Mouse (Mus musculus) CH12.LX (cell line): ENCODE results near the gene Dnm3. TPM values are rescaled to one million over a fixed set of nuclear protein-coding genes. Genes with fewer than 3 reads are reported as not detected.

Experiments used
- DNase-seq: peaks from one replicate; pipeline ENCODE4 v3.0.0-alpha.2; 2013; ENCODE audit errors: extremely low read depth
- H3K27ac ChIP-seq: 2 replicates; pipeline ENCODE4 v1.5.1; 2012; ENCODE audit warnings: low read depth, mild to moderate bottlenecking, control low read depth, moderate library complexity; ENCODE audit not compliant: insufficient read depth
- H3K27me3 ChIP-seq: replicated peaks from 2 replicates; pipeline ENCODE3; 2012; ENCODE audit warnings: inconsistent platforms
- H3K36me3 ChIP-seq, 2 experiments: replicated peaks in 1 of 2; 2 replicates each; pipeline versions ENCODE3 to v1.6.1; 2012; ENCODE audit warnings: inconsistent platforms in 1 of 2, low read length in 1 of 2, mild to moderate bottlenecking in 1 of 2, mixed read lengths in 1 of 2, moderate library complexity in 1 of 2; ENCODE audit not compliant: control insufficient read depth in 1 of 2, insufficient read depth in 1 of 2
- H3K4me1 ChIP-seq, 2 experiments: 2 replicates each; pipeline ENCODE4 v1.6.1; 2012; ENCODE audit warnings: inconsistent platforms in 1 of 2, moderate library complexity in 1 of 2; ENCODE audit not compliant: insufficient read depth in 2 of 2, control insufficient read depth in 1 of 2
- H3K4me2 ChIP-seq: 2 replicates; pipeline ENCODE4 v1.6.1; 2012; ENCODE audit warnings: low read depth, mild to moderate bottlenecking, control low read depth; ENCODE audit not compliant: poor library complexity, insufficient read depth, severe bottlenecking
- H3K4me3 ChIP-seq, 3 experiments: fragments of 150-350 bp in 1 of 3; sonication (generic) in 1 of 3; replicated peaks in 1 of 3; 2 replicates each; pipeline versions ENCODE3 to v1.5.1; 2011 to 2012; ENCODE audit warnings: low read depth in 2 of 3, low read length in 2 of 3, mild to moderate bottlenecking in 2 of 3, moderate library complexity in 2 of 3, control low read depth in 1 of 3, improper control_type of control experiment in 1 of 3, inconsistent platforms in 1 of 3, mixed read lengths in 1 of 3; ENCODE audit not compliant: poor library complexity in 1 of 3
- H3K79me2 ChIP-seq: replicated peaks from 2 replicates; pipeline ENCODE4 v1.6.1; 2012; ENCODE audit warnings: mild to moderate bottlenecking, moderate library complexity; ENCODE audit not compliant: control insufficient read depth, poor library complexity, insufficient read depth, severe bottlenecking; ENCODE audit errors: extremely low read depth
- H3K9ac ChIP-seq: 2 replicates; pipeline ENCODE4 v1.6.1; 2012; ENCODE audit warnings: low read depth, mild to moderate bottlenecking, control low read depth, moderate library complexity; ENCODE audit not compliant: insufficient read depth
- H3K9me3 ChIP-seq: replicated peaks from 2 replicates; pipeline ENCODE3; 2012; ENCODE audit warnings: low read length, inconsistent platforms, mixed read lengths
- CTCF ChIP-seq, 2 experiments: IDR thresholded peaks in 1 of 2; conservative IDR thresholded peaks in 1 of 2; 2 replicates each; pipeline ENCODE4 v1.5.1; 2011 to 2012; ENCODE audit warnings: low read depth in 2 of 2, low read length in 2 of 2, improper control_type of control experiment in 1 of 2, inconsistent platforms in 1 of 2, mild to moderate bottlenecking in 1 of 2, moderate library complexity in 1 of 2
- EP300 ChIP-seq: IDR thresholded peaks from 2 replicates; pipeline ENCODE4 v1.6.1; 2011; ENCODE audit warnings: low read length, improper control_type of control experiment
- GABPA ChIP-seq: IDR thresholded peaks from 2 replicates; pipeline ENCODE4 v1.6.1; 2012; ENCODE audit warnings: low read depth, low read length, improper control_type of control experiment, inconsistent platforms; ENCODE audit not compliant: insufficient replicate concordance
- IRF4 ChIP-seq: IDR thresholded peaks from 2 replicates; pipeline ENCODE4 v1.6.1; 2014; ENCODE audit warnings: low read depth, mild to moderate bottlenecking, inconsistent platforms, low read length, improper control_type of control experiment
- JUN ChIP-seq: IDR thresholded peaks from 2 replicates; pipeline ENCODE4 v1.6.1; 2011; ENCODE audit warnings: low read depth, mild to moderate bottlenecking, low read length, improper control_type of control experiment, moderate library complexity; ENCODE audit not compliant: insufficient read depth
- JUND ChIP-seq: conservative IDR thresholded peaks from 2 replicates; pipeline ENCODE4 v1.6.1; 2011; ENCODE audit warnings: low read depth, low read length, improper control_type of control experiment
- MAZ ChIP-seq: IDR thresholded peaks from 2 replicates; pipeline ENCODE4 v1.6.1; 2012; ENCODE audit warnings: low read depth, mild to moderate bottlenecking, inconsistent platforms, low read length, improper control_type of control experiment, moderate library complexity
- MXI1 ChIP-seq: IDR thresholded peaks from 2 replicates; pipeline ENCODE4 v1.6.1; 2011; ENCODE audit warnings: mild to moderate bottlenecking, low read depth, low read length, improper control_type of control experiment
- MYC ChIP-seq: IDR thresholded peaks from 2 replicates; pipeline ENCODE4 v1.6.1; 2011; ENCODE audit warnings: low read depth, mild to moderate bottlenecking, improper control_type of control experiment, low read length
- NELFE ChIP-seq: IDR thresholded peaks from 2 replicates; pipeline ENCODE4 v1.6.1; 2011; ENCODE audit warnings: low read depth, low read length, improper control_type of control experiment
- POLR2A ChIP-seq: IDR thresholded peaks from 2 replicates; pipeline ENCODE4 v1.6.1; 2011; ENCODE audit warnings: low read depth, mild to moderate bottlenecking, improper control_type of control experiment, low read length
- RAD21 ChIP-seq: IDR thresholded peaks from 2 replicates; pipeline ENCODE4 v1.6.1; 2011; ENCODE audit warnings: low read depth, mild to moderate bottlenecking, low read length, improper control_type of control experiment, moderate library complexity
- RCOR1 ChIP-seq: conservative IDR thresholded peaks from 2 replicates; pipeline ENCODE4 v1.6.1; 2012; ENCODE audit warnings: low read depth, mild to moderate bottlenecking, inconsistent platforms, low read length, improper control_type of control experiment
- SIN3A ChIP-seq: IDR thresholded peaks from 2 replicates; pipeline ENCODE4 v1.6.1; 2012; ENCODE audit warnings: low read length, improper control_type of control experiment, inconsistent platforms
- SMC3 ChIP-seq: IDR thresholded peaks from 2 replicates; pipeline ENCODE4 v1.6.1; 2011; ENCODE audit warnings: low read depth, low read length, improper control_type of control experiment
- UBTF ChIP-seq: IDR thresholded peaks from 2 replicates; pipeline ENCODE4 v1.6.1; 2012; ENCODE audit warnings: low read depth, mild to moderate bottlenecking, inconsistent platforms, low read length, improper control_type of control experiment, moderate library complexity
- USF2 ChIP-seq: conservative IDR thresholded peaks from 2 replicates; pipeline ENCODE4 v1.6.1; 2011; ENCODE audit warnings: low read depth, low read length, improper control_type of control experiment
- ZKSCAN1 ChIP-seq: IDR thresholded peaks from 2 replicates; pipeline ENCODE4 v1.6.1; 2012; ENCODE audit warnings: low read depth, inconsistent platforms, low read length, improper control_type of control experiment, borderline replicate concordance
- ZNF384 ChIP-seq: IDR thresholded peaks from 2 replicates; pipeline ENCODE4 v1.6.1; 2012; ENCODE audit warnings: low read depth, low read length, improper control_type of control experiment, inconsistent platforms
- dilution Hi-C: fragments of 300-500 bp; cut with MboI; formaldehyde crosslinking; loops from 2 replicates; pipeline ENCODE4 v1.14.3; 2020; ENCODE audit warnings: low sequenced_read_pairs; ENCODE audit not compliant: extremely low pct_unique_long_range_greater_than_20kb, extremely low pct_ligation_motif_present
- in situ Hi-C: fragments of 300-500 bp; cut with MboI; formaldehyde crosslinking; loops from 3 replicates; pipeline ENCODE4 v1.14.3; 2019; ENCODE audit warnings: low sequenced_read_pairs, low pct_ligation_motif_present, low pct_unique_long_range_greater_than_20kb, mixed read lengths
- polyA plus RNA-seq: library from polyadenylated mRNA; unstranded; fragments of >175 nt; gene quantifications from 2 replicates; pipeline ENCODE4 v1.2.1, GENCODE M21; 2012; ENCODE audit warnings: low read depth; ENCODE audit not compliant: insufficient read length
- total RNA-seq, 2 experiments: library from RNA; depleted of rRNA; stranded (reverse); fragments of 300-350 nt in 1 of 2; fragments of >200 nt in 1 of 2; gene quantifications; 2 replicates each; pipeline ENCODE4 v1.2.3; 2012 to 2014

The Dnm3 gene
- total and polyA plus RNA-seq, 3 experiments = 3.6 to 9.5 (median 6.9) TPM

DNA sequence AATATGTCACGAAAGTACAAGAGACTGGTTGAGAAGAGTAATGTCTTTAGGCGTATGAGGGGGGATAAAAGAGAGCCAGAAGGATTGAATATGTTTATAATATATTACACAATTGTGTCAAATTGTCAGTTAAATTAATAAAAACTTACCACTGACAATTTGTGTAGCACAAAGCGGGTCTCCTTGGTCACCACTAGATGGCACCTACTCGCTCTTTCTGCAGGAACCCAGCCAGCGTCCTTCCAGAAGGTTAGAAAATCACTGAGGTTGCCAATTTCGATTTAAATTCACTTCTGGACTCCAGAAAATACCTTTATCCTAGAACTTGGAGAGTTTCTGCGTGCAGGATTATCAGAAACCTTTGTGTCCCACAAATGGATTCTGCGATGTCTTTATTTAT lies 119.8 kb downstream of the Dnm3 start:
- H3K9ac ChIP-seq = no peak overlapping the region
- in situ Hi-C loops (no loop called here), dilution Hi-C loops (no loop called here)
- no peak overlapping the region for H3K27ac ChIP-seq
- no peaks in the 10 kb centered on the region for H3K4me1 ChIP-seq
- no peaks in the 10 kb centered on the region for H3K27me3 ChIP-seq
- peak overlapping the region; percentile 21; the same call in 1 of the 2 replicates for H3K4me2 ChIP-seq
- no peak overlapping the region for H3K4me3 ChIP-seq
- no peaks in the 10 kb centered on the region for H3K9me3 ChIP-seq
- no peaks in the 10 kb centered on the region for H3K79me2 ChIP-seq
- DNase-seq = peak; percentile 48
- H3K36me3 ChIP-seq = no peaks in the 10 kb centered on the region
- TF ChIP-seq ZKSCAN1 = no peak
- TF ChIP-seq USF2 = no peak
- peak; percentile 82 for TF ChIP-seq CTCF (conservative IDR thresholded peaks at IDR 0.05 in 1 of 2, IDR thresholded peaks at IDR 0.05 in 1 of 2; ENCODE audit: low read depth in 2 of 2, low read length in 2 of 2)
- no peak for TF ChIP-seq MXI1
- no peak for TF ChIP-seq GABPA
- TF ChIP-seq SMC3 = peak; percentile 71
- peak; percentile 63 for TF ChIP-seq RAD21
- no peak for TF ChIP-seq NELFE
- TF ChIP-seq RCOR1 = no peak
- TF ChIP-seq EP300 = no peak

- no peak overlapping the region for H3K4me2 ChIP-seq
- H3K36me3 ChIP-seq = no peaks in the 10 kb centered on the region
- DNase-seq = no peak
- no peaks in the 10 kb centered on the region for H3K4me1 ChIP-seq
- no peak overlapping the region for H3K4me3 ChIP-seq
- in situ Hi-C loops (no loop called here), dilution Hi-C loops (no loop called here)
- H3K27ac ChIP-seq = no peak overlapping the region
- no peak overlapping the region for H3K9ac ChIP-seq
- no peaks in the 10 kb centered on the region for H3K79me2 ChIP-seq
- H3K9me3 ChIP-seq = no peaks in the 10 kb centered on the region
- H3K27me3 ChIP-seq = no peaks in the 10 kb centered on the region
- no peak for TF ChIP-seq MAZ
- TF ChIP-seq ZNF384 = no peak
- no peak for TF ChIP-seq IRF4
- no peak for TF ChIP-seq POLR2A
- no peak for TF ChIP-seq SMC3
- TF ChIP-seq MXI1 = no peak
- no peak for TF ChIP-seq UBTF
- TF ChIP-seq RAD21 = no peak
- no peak for TF ChIP-seq JUND
- TF ChIP-seq USF2 = no peak
- no peak for TF ChIP-seq JUN
- TF ChIP-seq SIN3A = no peak
- TF ChIP-seq MYC = no peak
These were observed 121.4 kb downstream of the Dnm3 start for GRCm38 (mm10) chr1:162356481-162356880.
